Mouse (Mus musculus) stomach, embryonic 14.5 days (tissue): Measurements from ENCODE around the gene Gm3776. TPM values are rescaled to one million over a fixed set of nuclear protein-coding genes. Genes with fewer than 3 reads are reported as not detected.
"Not testable (repeated sequence)": the region's sequence is repeated elsewhere in the genome, so short reads cannot be mapped to it uniquely, and the experiment has no call there.

ENCODE experiments used
- ATAC-seq: fragments of 200-750 bp; cut with Nextera tagmentation; 2 replicates; pipeline ENCODE4 v1.8.0; 2017; ENCODE audit warnings: low read depth, moderate TSS enrichment; ENCODE audit not compliant: insufficient number of reproducible peaks, insufficient read depth, low FRiP score
- H3K27ac ChIP-seq: fragments of 300-500 bp; sonication (generic); 2 replicates; pipeline ENCODE4 v1.5.1; 2014; ENCODE audit warnings: mild to moderate bottlenecking, low read length, moderate library complexity, mixed read lengths
- H3K27me3 ChIP-seq: fragments of 300-500 bp; sonication (generic); 2 replicates; pipeline ENCODE4 v1.6.1; 2014; ENCODE audit warnings: low read length, control low read depth, mixed read lengths; ENCODE audit not compliant: control insufficient read depth, insufficient read depth
- H3K36me3 ChIP-seq: fragments of 300-500 bp; sonication (generic); 2 replicates; pipeline ENCODE4 v1.6.1; 2014; ENCODE audit warnings: mild to moderate bottlenecking, control low read depth, low read length, moderate library complexity, mixed read lengths; ENCODE audit not compliant: control insufficient read depth, insufficient read depth
- H3K4me1 ChIP-seq: fragments of 300-500 bp; sonication (generic); 2 replicates; pipeline ENCODE4 v1.6.1; 2014; ENCODE audit warnings: low read length, control low read depth, mixed read lengths; ENCODE audit not compliant: control insufficient read depth, insufficient read depth
- H3K4me2 ChIP-seq: fragments of 300-500 bp; sonication (generic); replicated peaks from 2 replicates; pipeline ENCODE4 v1.6.1; 2014; ENCODE audit warnings: low read depth, low read length, control low read depth
- H3K4me3 ChIP-seq: fragments of 300-500 bp; sonication (generic); 2 replicates; pipeline ENCODE4 v1.5.1; 2014; ENCODE audit warnings: low read depth, low read length, control low read depth
- H3K9ac ChIP-seq: fragments of 300-500 bp; sonication (generic); replicated peaks from 2 replicates; pipeline ENCODE4 v1.6.1; 2014; ENCODE audit warnings: low read depth, mild to moderate bottlenecking, control low read depth, low read length, moderate library complexity, mixed read lengths
- H3K9me3 ChIP-seq: fragments of 300-500 bp; sonication (generic); 2 replicates; pipeline ENCODE4 v1.6.1; 2016; ENCODE audit warnings: low read depth, low read length, control low read depth; ENCODE audit not compliant: control insufficient read depth
- WGBS: fragments of 180-500 bp; shearing (Covaris S2); extraction: QIAGEN DNeasy Blood & Tissue Kit; methylation state at CpG from one replicate; pipeline ENCODE4 v1.1.7; 2014; 5-methylcytosine and 5-hydroxymethylcytosine counted together
- polyA plus RNA-seq: library from polyadenylated mRNA; unstranded; fragments of >200 nt; fragmentation: Nextera tagmentation; extraction: Ambion mirVana; gene quantifications from 2 replicates; pipeline ENCODE4 v1.2.1, GENCODE M21; 2014

The Gm3776 gene
- polyA plus RNA-seq, 1 experiment from 2014 or later = 6.6 TPM

GRCm38 (mm10) chr9:78259688-78260087, 2.8 kb downstream of the Gm3776 start:
- not testable (repeated sequence) for H3K4me3 ChIP-seq, H3K27ac ChIP-seq, H3K4me2 ChIP-seq, H3K4me1 ChIP-seq, H3K36me3 ChIP-seq, H3K27me3 ChIP-seq, H3K9ac ChIP-seq, H3K9me3 ChIP-seq
- WGBS = 0% methylated on average over 1 of the region's 6 CpGs
- 0 out of 2 replicates have a peak, but pooled peaks have one; percentile 43 for ATAC-seq

- H3K9ac ChIP-seq, H3K27ac ChIP-seq, H3K4me3 ChIP-seq, H3K9me3 ChIP-seq, H3K36me3 ChIP-seq, H3K4me2 ChIP-seq, ATAC-seq, H3K27me3 ChIP-seq, H3K4me1 ChIP-seq: not testable (repeated sequence)
- WGBS = 71% methylated on average over 3 of the region's 3 CpGs
These were observed 14.0 kb downstream of the Gm3776 start for GRCm38 (mm10) chr9:78270945-78271344.

GRCm38 (mm10) chr9:78282002-78282711, 25.2 kb downstream of the Gm3776 start:
- not testable (repeated sequence) for H3K4me1 ChIP-seq, ATAC-seq, H3K27ac ChIP-seq, H3K4me2 ChIP-seq, H3K4me3 ChIP-seq, H3K9ac ChIP-seq, H3K36me3 ChIP-seq, H3K27me3 ChIP-seq, H3K9me3 ChIP-seq
- 71% methylated on average over 4 of the region's 4 CpGs for WGBS

- H3K4me3 ChIP-seq, H3K9ac ChIP-seq, H3K27me3 ChIP-seq, H3K4me2 ChIP-seq, H3K4me1 ChIP-seq, ATAC-seq, H3K9me3 ChIP-seq, H3K36me3 ChIP-seq, H3K27ac ChIP-seq: not testable (repeated sequence)
- WGBS = 67% methylated on average over 1 of the region's 1 CpGs
These were observed 32.1 kb downstream of the Gm3776 start for GRCm38 (mm10) chr9:78289063-78289462.

- H3K4me3 ChIP-seq, H3K9ac ChIP-seq, H3K4me1 ChIP-seq, H3K9me3 ChIP-seq, H3K27me3 ChIP-seq, H3K27ac ChIP-seq, H3K36me3 ChIP-seq, H3K4me2 ChIP-seq: not testable (repeated sequence)
- 77% methylated on average over 3 of the region's 3 CpGs for WGBS
- ATAC-seq = 0 out of 2 replicates have a peak, but pooled peaks have one; percentile 46
These were observed 32.8 kb downstream of the Gm3776 start, which contains the start of gene Gm10639 for GRCm38 (mm10) chr9:78289723-78290122. Gm10639 (plus strand) TSS chr9:78289923.

GRCm38 (mm10) chr9:78292462-78292861, 35.5 kb downstream of the Gm3776 start:
- not testable (repeated sequence) for H3K4me1 ChIP-seq, ATAC-seq, H3K4me3 ChIP-seq, H3K27me3 ChIP-seq, H3K4me2 ChIP-seq, H3K9me3 ChIP-seq, H3K9ac ChIP-seq, H3K36me3 ChIP-seq, H3K27ac ChIP-seq
- 87% methylated on average over 8 of the region's 8 CpGs for WGBS

- H3K36me3 ChIP-seq, ATAC-seq, H3K4me1 ChIP-seq, H3K9ac ChIP-seq, H3K4me2 ChIP-seq, H3K4me3 ChIP-seq, H3K27ac ChIP-seq, H3K27me3 ChIP-seq, H3K9me3 ChIP-seq: not testable (repeated sequence)
- WGBS = 78% methylated on average over 1 of the region's 1 CpGs
These were observed 36.8 kb downstream of the Gm3776 start for GRCm38 (mm10) chr9:78293683-78294082.

- 76% methylated on average over 5 of the region's 7 CpGs for WGBS
- H3K9me3 ChIP-seq, H3K4me3 ChIP-seq, H3K27ac ChIP-seq, ATAC-seq, H3K4me2 ChIP-seq, H3K4me1 ChIP-seq, H3K36me3 ChIP-seq, H3K9ac ChIP-seq, H3K27me3 ChIP-seq: not testable (repeated sequence)
These were observed 37.9 kb downstream of the Gm3776 start for GRCm38 (mm10) chr9:78294781-78295180.

- not testable (repeated sequence) for H3K27ac ChIP-seq, H3K9ac ChIP-seq, H3K4me1 ChIP-seq, H3K36me3 ChIP-seq, ATAC-seq, H3K4me2 ChIP-seq, H3K9me3 ChIP-seq, H3K27me3 ChIP-seq, H3K4me3 ChIP-seq
- WGBS = 8% methylated on average over 6 of the region's 6 CpGs
These were observed 39.2 kb downstream of the Gm3776 start for GRCm38 (mm10) chr9:78296089-78296488.
